Mouse (Mus musculus) frontal cortex, adult (tissue): ENCODE measurements around the gene Adam12.

Experiments used
- ATAC-seq: cut with Nextera tagmentation; 2 replicates; pipeline ENCODE4 v1.9.2; 2017; ENCODE audit warnings: mild to moderate bottlenecking, moderate library complexity, mixed read lengths; ENCODE audit not compliant: low TSS enrichment

Gene Adam12

GRCm38 (mm10) chr7:134150305-134150704 lies 81.6 kb downstream of the Adam12 start:
- ATAC-seq = no peak

- ATAC-seq = no peak
These were observed 82.6 kb downstream of the Adam12 start for GRCm38 (mm10) chr7:134149351-134149750.

DNA sequence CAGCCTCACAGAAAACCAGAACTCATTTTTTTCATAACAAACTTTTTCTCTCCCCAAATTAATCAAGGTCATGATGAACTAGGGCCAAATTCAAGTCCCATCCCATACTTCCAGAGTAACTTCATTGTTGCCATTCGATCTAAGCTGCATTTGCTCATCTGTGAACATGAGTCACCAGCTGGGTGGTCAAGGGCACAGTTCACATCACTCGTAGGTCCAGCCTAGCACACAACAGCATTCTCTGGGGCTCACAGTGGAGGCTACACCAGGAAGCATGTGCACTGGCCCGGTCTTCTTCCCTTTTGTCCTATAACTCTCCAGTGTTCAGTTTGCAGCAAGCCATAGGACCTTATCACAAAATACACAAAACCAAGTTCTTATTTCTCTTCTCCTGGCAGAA lies 84.4 kb downstream of the Adam12 start:
- no peak for ATAC-seq

DNA sequence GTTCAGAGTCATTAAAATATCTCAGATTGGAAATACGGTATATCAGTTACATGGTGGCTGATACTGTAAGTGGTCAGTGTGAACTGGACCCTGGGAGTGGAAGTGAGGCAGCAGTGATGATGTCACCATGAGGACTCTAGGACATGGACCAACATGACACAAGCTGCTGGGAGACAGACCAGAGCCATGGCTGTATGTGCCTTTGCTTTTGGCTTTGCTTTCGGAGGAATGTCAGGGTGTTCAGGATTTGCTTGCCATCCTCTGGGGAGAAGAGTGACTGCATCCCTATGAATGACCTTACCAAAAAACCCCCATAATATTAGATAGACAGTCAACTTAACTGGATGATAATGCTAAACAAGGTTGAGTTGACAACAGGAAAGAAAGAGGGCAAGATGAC lies 85.1 kb downstream of the Adam12 start:
- ATAC-seq = no peak

GRCm38 (mm10) chr7:134144111-134144510 lies 87.8 kb downstream of the Adam12 start:
- no peak for ATAC-seq

DNA sequence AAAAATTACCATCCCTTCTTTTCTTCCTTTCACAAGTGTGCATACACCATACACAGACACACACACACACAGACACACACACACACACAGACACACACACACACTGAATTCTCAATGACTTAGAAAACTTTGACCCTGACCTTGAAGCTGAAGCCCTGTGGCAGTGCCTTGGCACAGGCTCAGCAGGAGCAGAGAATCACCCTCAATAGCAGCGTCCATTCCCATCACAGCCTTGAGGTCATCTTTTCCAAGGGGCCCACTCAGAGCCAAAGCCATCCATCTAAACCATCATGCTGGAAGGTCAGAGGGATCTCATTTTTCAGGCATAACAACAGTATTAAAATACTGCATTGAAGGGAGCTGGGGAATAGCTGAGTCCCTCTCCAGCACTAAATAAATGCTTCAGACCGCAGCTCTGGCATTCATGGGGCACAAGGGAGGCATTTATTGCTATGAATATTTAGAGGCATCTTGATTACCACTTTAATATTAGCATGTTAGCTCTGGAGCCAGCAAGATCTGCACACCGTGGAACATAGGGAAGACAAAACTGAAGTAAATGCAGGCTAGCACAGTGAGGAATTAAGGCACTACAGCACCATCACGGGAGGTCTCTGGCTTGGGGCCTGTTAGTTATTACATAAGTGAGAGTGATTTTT lies 92.5 kb downstream of the Adam12 start:
- ATAC-seq = no peak

GRCm38 (mm10) chr7:134132323-134132722 lies 99.6 kb downstream of the Adam12 start:
- ATAC-seq = no peak

GRCm38 (mm10) chr7:134128087-134128522 lies 103.8 kb downstream of the Adam12 start:
- no peak for ATAC-seq

- ATAC-seq = no peak
These were observed 110.5 kb downstream of the Adam12 start for GRCm38 (mm10) chr7:134121397-134121796.

DNA sequence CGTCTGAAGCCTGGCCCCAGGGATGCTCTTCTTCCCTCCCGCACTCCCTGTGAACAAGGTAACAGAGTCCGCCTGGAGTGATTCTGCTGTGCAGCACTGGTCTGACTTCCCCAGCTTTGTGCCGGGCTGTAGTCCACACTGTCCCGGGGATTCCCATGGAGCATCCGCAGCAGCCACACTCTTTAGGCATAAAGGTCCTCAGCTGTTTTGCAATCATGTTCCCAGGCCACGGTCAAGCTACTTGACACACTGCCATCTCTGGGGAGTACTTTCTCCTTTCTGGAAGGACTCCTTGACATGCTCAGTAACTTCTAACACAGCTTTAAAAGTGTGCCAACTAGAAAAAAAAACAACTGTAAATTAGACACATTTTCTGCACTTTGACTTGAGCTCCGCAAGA lies 116.5 kb downstream of the Adam12 start:
- no peak for ATAC-seq

DNA sequence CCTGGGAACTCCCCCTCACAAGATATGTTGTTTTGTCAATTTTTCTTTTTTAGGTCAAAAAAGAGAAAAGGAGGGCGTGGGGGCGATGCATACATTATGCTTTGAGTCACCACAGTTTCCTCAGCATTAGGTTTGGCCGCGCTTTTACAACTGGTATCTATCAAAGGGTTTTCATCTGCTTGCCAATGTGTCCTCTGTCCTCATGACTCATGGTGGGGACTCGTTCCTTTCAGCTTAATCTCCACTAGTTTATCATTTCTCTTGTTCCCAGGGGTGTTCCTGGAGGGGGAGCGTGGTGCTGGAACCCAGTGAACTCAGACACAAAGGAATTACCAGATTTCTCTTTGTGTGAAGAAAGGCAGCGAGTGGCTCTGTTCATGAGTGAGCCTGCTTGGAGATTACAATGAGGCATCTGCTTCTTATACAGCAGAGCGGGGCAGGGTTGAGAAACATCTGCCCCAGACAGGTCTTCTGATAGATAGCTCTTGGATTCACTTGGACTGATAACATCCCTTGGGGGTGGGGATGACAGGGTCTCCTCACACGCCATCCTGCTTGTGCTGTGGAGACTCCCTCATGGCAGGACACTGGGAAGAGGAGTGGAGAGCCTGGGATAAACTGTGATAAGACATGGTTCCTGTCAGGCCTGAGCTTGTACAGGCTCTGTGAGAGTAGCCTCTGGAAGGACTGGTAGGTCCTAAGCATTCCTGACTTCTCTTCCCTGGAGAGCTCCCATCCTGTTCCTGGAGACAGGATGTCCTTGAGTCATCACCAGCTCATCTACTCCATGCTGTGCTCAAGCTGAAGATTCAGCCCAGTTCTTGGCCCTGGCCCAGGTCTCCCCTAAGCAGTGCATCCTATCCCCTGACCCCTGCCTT lies 117.4 kb downstream of the Adam12 start:
- peak; percentile 82; the same call in 1 of the 2 replicates for ATAC-seq

GRCm38 (mm10) chr7:134113829-134114228 lies 118.1 kb downstream of the Adam12 start:
- ATAC-seq = no peak

- ATAC-seq = no peak
These were observed 121.8 kb downstream of the Adam12 start for GRCm38 (mm10) chr7:134110116-134110515.

- ATAC-seq = no peak
These were observed 124.1 kb downstream of the Adam12 start for GRCm38 (mm10) chr7:134107849-134108248.

DNA sequence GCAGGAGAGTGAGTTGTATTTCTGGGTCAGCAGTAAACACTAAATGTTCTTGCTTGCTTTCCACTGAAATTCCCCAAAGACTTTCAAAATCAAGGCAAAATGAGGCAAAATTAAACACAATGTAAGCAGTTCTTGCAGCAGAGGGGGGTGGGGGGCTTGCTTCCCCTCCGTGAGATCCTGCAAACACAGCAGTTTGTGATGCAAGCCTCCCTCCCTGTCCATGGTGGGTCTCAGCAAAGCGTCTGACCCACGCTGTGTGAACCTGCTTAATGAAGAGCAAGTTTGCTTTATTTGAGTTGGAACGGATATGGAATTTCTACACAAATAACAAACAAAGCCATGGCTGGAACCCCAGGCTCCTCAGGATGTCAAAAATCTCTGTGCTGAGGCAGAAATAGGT lies 132.9 kb downstream of the Adam12 start:
- ATAC-seq = no peak

- no peak for ATAC-seq
These were observed 134.1 kb downstream of the Adam12 start for GRCm38 (mm10) chr7:134097861-134098260.

- ATAC-seq = no peak
These were observed 138.1 kb downstream of the Adam12 start for GRCm38 (mm10) chr7:134093871-134094270.

GRCm38 (mm10) chr7:134090764-134091163 lies 141.2 kb downstream of the Adam12 start:
- no peak for ATAC-seq

- no peak for ATAC-seq
These were observed 141.7 kb downstream of the Adam12 start for GRCm38 (mm10) chr7:134090256-134090655.

DNA sequence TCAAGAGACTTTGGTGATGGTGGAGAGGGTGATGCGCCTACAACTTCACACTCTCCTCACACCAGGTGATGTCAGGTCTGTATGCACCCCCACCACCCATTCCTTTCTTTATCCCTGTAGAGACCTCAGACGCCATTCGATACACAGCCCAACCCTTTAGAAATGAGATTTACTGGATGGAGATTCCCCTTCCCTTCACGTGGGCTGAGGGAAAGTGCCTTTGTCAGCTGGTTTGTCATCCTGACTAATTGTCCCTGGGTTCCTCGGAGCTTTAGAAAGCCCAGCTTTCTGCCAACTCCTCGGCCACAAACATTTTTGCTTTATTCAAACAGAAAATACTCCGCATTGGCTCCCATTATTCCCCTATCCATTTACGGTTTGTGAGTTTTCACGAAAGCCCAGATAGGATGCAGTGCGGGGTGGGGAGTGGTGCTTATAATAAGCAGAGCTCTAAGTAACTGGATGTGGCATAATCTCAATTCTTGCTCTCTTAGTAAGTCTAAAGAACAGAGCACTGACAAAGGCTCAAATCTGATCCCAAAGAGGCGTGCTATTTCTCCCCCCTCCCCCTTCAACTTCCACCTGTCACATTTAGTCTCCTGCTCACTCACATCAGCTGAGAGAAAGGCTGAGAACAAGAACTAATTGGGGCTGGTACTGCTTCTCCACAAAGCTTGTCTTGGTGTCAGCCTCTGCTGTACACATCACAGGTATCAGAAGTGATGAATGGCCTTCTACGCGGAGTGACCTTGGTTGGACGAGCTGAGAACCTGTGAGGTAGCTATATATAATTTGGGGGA lies 143.2 kb downstream of the Adam12 start:
- no peak for ATAC-seq

DNA sequence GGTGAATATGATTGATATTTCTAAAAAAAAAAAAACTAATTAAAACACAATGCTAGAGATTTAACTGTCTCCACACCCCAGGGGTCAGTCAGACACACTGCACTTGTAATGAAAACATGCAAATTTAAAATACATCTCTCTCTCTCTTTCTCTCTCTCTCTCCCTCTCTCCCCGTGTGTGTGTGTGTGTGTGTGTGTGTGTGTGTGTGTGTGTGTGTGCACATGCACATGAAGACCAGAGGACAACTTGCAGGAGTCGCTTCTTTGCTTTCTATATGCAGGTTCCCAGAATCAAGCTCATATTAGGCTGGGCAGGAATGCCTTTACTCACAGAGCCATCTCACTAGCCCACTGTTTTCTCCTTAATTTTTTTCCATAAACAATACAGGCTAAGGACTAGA lies 146.6 kb downstream of the Adam12 start:
- ATAC-seq = no peak

- ATAC-seq = no peak
These were observed 147.0 kb downstream of the Adam12 start for GRCm38 (mm10) chr7:134084926-134085325.
